8 mouse cellular contexts compared by ENCODE assay signal in the genomic region with DNA sequence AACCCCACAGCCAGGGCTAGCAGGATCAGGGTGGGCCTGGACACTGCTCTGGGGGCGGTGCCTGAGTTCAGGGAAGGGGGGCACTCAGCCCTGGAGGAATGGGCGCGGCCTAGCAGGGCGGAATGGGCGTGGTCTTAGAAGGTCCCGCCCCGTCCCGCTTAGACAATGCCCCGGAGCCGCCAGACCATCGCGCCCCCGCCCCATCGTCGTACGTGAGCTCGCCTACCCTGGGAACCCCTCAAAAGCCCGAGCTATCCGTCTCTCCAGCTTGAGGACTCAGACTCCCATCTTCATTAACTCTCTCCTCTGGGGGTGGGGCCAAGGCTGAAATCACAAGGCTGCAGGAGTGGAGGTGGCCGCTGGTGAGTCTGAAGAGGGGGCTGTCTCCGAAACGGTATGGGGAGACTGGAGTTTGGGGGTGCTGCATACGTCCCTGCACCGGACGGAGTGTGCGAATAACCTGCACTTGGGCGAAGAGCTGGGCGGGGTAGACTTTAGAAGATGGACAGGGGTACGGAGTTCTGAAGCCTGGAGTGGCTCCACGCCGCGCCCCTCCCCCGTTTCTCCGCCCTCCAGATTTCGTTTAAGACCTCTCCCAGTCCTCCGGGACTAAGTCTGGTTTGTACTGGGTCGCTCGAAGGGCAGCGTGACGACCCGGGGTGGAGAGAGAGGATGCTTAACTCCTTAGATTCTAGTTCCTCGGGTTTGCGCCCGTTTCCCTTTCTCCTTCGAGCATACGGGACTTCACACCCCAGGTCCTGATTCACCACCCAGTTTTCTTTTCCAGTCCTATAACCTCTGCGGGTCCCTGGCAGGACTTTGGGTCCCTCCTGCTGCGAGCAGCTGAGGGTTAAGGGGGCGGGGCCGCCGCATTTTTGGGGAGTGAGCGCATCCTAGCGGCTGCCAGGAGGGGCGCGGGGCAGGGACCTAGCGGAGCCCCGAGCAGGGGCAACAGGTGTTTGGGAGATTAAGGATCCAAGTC. TPM values are rescaled to one million over a fixed set of nuclear protein-coding genes. Genes with fewer than 3 reads are reported as not detected.
A peak's percentile ranks its signal among the peaks of the same experiment; 100 is the strongest.
DNase-seq lines count a peak whose midpoint lies in the region; ATAC-seq and TF ChIP-seq lines count a peak whose summit lies in the region.

TSS of gene Ddah2 (plus strand) at position 125 of the 982 bp plus-strand sequence.

- peak; percentile 92 for ATAC-seq in hindbrain, embryonic 14.5 days (ENCODE audit: low FRiP score)
- ATAC-seq in megakaryocyte, adult 5-6 weeks (ENCODE audit: poor library complexity, severe bottlenecking) = peak; percentile 93

- WGBS in hindbrain, embryonic 14.5 days = under 1% methylated on average over 56 of the region's 57 CpGs

- no peaks in the 10 kb centered on the region for H3K9me3 ChIP-seq in hindbrain, embryonic 14.5 days (ENCODE audit: control insufficient read depth, low read length)

- intact Hi-C loops in left cerebral cortex, adult 2 months (cut with DNase I) = loop anchor here (1.0 kb wide), 1 partner anchor 38 kb away; no protein-coding TSS in a partner anchor

- DNase-seq in T-cell, adult 2 months (ENCODE audit: low spot score) = peak; percentile 83
- DNase-seq in cerebellum, postnatal 36 days = peak; percentile 79 to 84
- DNase-seq in frontal cortex, postnatal 36 days (ENCODE audit: low spot score in 2 of 2) = peak; percentile 67 to 69
- DNase-seq in hindbrain, embryonic 14.5 days (ENCODE audit: low spot score) = peak; percentile 85
- peak; percentile 69 for DNase-seq in left cerebral cortex, adult 2 months (ENCODE audit: extremely low spot score in 1 of 2, low spot score in 2 of 2)
- DNase-seq in right cerebral cortex, adult 2 months (ENCODE audit: low spot score in 2 of 2) = peak; percentile 46 to 66
- peak; percentile 91 for DNase-seq in urinary bladder, postnatal 14 days (ENCODE audit: low spot score)

- TF ChIP-seq CTCF in left cerebral cortex, adult 2 months (IDR thresholded peaks at IDR 0.05) = peak; percentile 70

- peak within 1 kb of the TSS; percentile 85 for H3K4me3 ChIP-seq in hindbrain, embryonic 14.5 days (replicated peaks; ENCODE audit: low read length)
- H3K4me3 ChIP-seq in left cerebral cortex, adult 2 months = peak within 1 kb of the TSS; percentile 65

- H3K27ac ChIP-seq in hindbrain, embryonic 14.5 days = peak within 1 kb of the TSS; percentile 88
- peak within 1 kb of the TSS; percentile 71 for H3K27ac ChIP-seq in left cerebral cortex, adult 2 months

- H3K9ac ChIP-seq in hindbrain, embryonic 14.5 days = peak within 1 kb of the TSS; percentile 88

- peaks cover 6% of the 10 kb centered on the region for H3K27me3 ChIP-seq in hindbrain, embryonic 14.5 days (ENCODE audit: control insufficient read depth, insufficient read depth, low read length)

- peak within 1 kb of the TSS; percentile 66 for H3K4me2 ChIP-seq in hindbrain, embryonic 14.5 days (replicated peaks)

- peaks cover 40% of the 10 kb centered on the region for H3K36me3 ChIP-seq in hindbrain, embryonic 14.5 days (replicated peaks; ENCODE audit: control insufficient read depth, insufficient read depth)

- H3K4me1 ChIP-seq in hindbrain, embryonic 14.5 days (replicated peaks; ENCODE audit: control insufficient read depth, insufficient read depth, low read length) = peaks cover 13% of the 10 kb centered on the region

RNA-seq across cellular contexts. Expression of gene Ddah2, which starts in this region (rescaled TPM):
- polyA plus RNA-seq in hindbrain, embryonic 14.5 days (2014; fragmentation: Nextera tagmentation; extraction: Ambion mirVana) = 295 and 328 TPM in 2 replicates
- total RNA-seq in left cerebral cortex, adult 2 months (2021) = 10 to 100 TPM; 10.1 to 11.0 TPM
- 2.2 and 3.1 TPM in 2 replicates for total RNA-seq in megakaryocyte, adult 5-6 weeks (2015)
- total RNA-seq in megakaryocyte, adult 5-6 weeks (2017) = 1.2 and 2.7 TPM in 2 replicates

Comparison
In these comparisons a context has a peak if more than half of its experiments do, and no peak if none do; other contexts are left out.
1. Peak in every context shown above with its lines: DNase-seq, ATAC-seq, H3K4me3 ChIP-seq and H3K27ac ChIP-seq.